Mouse (Mus musculus): ENCODE results near the gene Frmpd1. TPM values are rescaled to one million over a fixed set of nuclear protein-coding genes. Genes with fewer than 3 reads are reported as not detected.

The Frmpd1 gene
- total RNA-seq, 2 experiments from 2014 or later: 20.7 to 24.3 TPM

DNA sequence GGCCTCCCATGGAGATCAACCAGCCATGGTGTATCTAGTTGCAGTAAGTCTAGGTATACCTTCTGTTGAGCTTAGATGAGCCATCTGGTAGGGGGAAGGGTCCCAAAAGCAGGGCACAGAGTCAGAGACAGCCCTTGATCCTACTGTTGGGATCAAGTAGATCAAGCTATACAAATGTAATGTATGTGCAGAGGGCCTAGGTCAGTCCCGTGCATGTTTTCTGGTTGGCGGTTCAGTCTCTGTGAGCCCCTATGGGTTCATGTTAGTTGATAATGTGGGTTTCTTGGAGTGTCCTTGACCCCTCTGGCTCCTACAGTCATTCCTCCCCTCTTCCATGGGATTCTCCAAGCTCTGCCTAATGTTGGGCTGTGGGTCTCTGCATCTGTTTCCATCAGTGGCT lies 126.4 kb downstream of the Frmpd1 start:
- DNase-seq (ENCODE audit: low spot score in 2 of 2): no peak

DNA sequence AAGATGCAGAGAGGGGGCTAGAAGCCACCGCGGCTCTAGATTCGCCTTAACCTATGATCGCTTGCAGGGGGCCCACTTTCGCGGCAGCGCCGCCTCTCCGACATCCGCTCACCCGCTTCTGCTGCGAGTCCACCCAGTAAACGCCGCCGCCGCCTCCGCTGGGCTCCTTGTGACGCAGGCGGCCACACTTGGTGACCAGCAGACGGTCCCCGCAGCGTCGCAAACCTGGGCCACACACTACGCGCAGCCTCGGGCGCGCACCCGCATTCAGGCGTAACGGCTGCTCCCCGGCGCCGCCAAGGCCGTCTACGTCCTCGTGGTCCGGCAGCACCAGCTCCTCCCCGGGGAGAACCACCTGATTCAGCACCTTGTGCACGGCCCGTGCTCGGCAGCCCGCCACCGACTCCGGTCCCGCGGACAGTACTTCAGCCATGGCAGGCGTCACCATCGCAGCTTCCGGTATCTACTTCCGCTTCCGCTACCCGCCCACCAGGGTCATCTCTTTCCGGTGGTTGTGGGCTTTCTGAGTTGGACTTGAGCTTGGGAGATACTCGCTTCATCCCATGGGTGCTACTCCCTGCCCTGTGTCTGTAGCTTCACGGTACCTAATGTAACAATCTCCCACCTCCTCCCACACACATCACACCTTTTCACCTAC lies 135.6 kb downstream of the Frmpd1 start:
- DNase-seq (ENCODE audit: low spot score in 2 of 2): peak; percentile 83 to 86

DNA sequence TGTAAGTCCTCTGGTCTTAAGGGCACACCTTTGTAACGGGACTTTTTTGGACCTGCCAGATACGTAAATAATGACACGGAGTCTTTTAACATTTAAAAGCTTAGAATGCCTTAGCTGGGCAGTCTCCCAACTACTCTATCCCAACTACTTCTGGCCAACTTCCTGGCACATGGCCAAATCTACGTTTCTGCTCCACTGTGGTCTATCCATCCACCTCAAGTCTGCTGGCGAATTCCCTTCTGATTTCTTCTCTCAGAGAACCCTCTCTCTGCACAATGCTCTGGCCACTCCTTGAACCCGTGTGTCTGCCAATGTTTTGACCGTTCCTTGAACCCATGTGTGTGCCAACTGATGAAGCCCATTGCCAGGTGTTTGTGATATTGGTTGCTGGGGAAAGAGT lies 146.5 kb downstream of the Frmpd1 start:
- no peak for DNase-seq (ENCODE audit: low spot score in 2 of 2)

DNA sequence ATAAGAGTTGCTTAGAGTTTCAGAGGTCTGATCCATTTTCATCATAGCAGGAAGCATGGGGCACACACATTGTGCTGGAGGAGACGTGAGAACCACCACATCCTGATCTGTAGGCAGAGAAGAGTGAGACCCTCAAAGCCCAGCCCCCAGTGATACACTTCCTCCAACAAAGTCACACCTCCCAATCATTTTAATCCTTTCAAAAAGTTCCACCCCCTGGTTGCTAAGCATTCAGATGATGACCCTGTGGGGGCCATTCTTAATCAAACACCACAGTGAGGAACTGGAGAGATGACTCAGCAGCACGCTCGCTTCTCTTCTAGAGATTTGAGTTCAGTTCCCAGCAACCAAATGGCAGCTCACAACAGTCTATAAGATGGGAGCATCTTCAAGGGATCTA lies 147.8 kb downstream of the Frmpd1 start:
- no peak for DNase-seq (ENCODE audit: low spot score in 2 of 2)

Other genes with a start within 250 kb of the Frmpd1 start
- gene Grhpr, start 203.5 kb upstream of the Frmpd1 start, total RNA-seq (2021): 10 to 100 TPM; 18.7 to 21.3 TPM
- 10 to 100 TPM; 12.1 to 12.7 TPM for gene Zbtb5, start 172.5 kb upstream of the Frmpd1 start, total RNA-seq (2021)
- gene Polr1e, start 166.3 kb upstream of the Frmpd1 start, total RNA-seq (2021): 10 to 100 TPM; 11.9 to 14.8 TPM
- 10 to 100 TPM; 39.6 to 41.3 TPM for gene Fbxo10, start 100.3 kb upstream of the Frmpd1 start, total RNA-seq (2021)
- 10 to 100 TPM; 66.7 to 75.6 TPM for gene Tomm5, start 76.8 kb upstream of the Frmpd1 start, total RNA-seq (2021)
- 10 to 100 TPM; 16.5 to 16.7 TPM for gene Trmt10b, start 112.3 kb downstream of the Frmpd1 start, total RNA-seq (2021)
- gene Dcaf10, start 157.2 kb downstream of the Frmpd1 start, total RNA-seq (2021): 10 to 100 TPM; 21.4 to 21.5 TPM
- gene Exosc3, start 157.9 kb downstream of the Frmpd1 start, total RNA-seq (2021): 10 to 100 TPM; 13.5 to 13.6 TPM
- 100 to 1,000 TPM; 117 to 126 TPM for gene Slc25a51, start 223.9 kb downstream of the Frmpd1 start, total RNA-seq (2021)